ENCODE assay signal across 10 mouse cellular contexts in genomic region chr10:62683043-62683442, GRCm38 (mm10). TPM values are rescaled to one million over a fixed set of nuclear protein-coding genes. Genes with fewer than 3 reads are reported as not detected.
DNase-seq lines count a peak whose midpoint lies in the region; ATAC-seq and TF ChIP-seq lines count a peak whose summit lies in the region.
"Had no signal": no experiment of that assay in that cellular context is flagged by ENCODE, and none has a peak within 500 bp of the region (broad histone marks: within the 10 kb centered on the region; RNA-seq: fewer than 3 reads in every experiment).

No protein-coding gene starts in this region.

- H3K27ac ChIP-seq in heart, embryonic 11.5 days (ENCODE audit: low read depth, low read length), result no peak overlapping the region
- H3K27ac ChIP-seq in bone marrow, adult 2 months (ENCODE audit: control insufficient read depth, insufficient read depth, low read depth, low read length, poor library complexity), result no peak overlapping the region
- H3K27ac ChIP-seq: forebrain, embryonic 10.5 days; liver, embryonic 15.5 days had no signal

- H3K9me3 ChIP-seq in heart, embryonic 11.5 days (replicated peaks; ENCODE audit: control insufficient read depth, low read length), result peaks cover 4% of the 10 kb centered on the region; the same call in 1 of the 2 replicates

- no peak for TF ChIP-seq POLR2A in bone marrow, adult 2 months (IDR thresholded peaks at IDR 0.05; ENCODE audit: borderline replicate concordance, control insufficient read depth, low read depth, low read length)

- ATAC-seq in heart, embryonic 11.5 days (replicated peaks; ENCODE audit: insufficient number of reproducible peaks, low FRiP score, low TSS enrichment), result no peak

- peak; percentile 38; the same call in 1 of the 2 replicates for TF ChIP-seq CTCF in bone marrow, adult 2 months (IDR thresholded peaks at IDR 0.05; ENCODE audit: control insufficient read depth, insufficient read depth, low read length)

- H3K36me3 ChIP-seq in heart, embryonic 11.5 days (ENCODE audit: control insufficient read depth, insufficient read depth, low read length), result no peaks in the 10 kb centered on the region
- H3K36me3 ChIP-seq: forebrain, embryonic 10.5 days; liver, embryonic 15.5 days had no signal

- no peak overlapping the region; the same call in 1 of the 2 replicates for H3K9ac ChIP-seq in heart, embryonic 11.5 days (ENCODE audit: low read depth, low read length)
- H3K9ac ChIP-seq: liver, embryonic 15.5 days had no signal

- 45% methylated on average over 5 of the region's 5 CpGs for WGBS in heart, embryonic 11.5 days (ENCODE audit: insufficient replicate concordance)
- WGBS in bone marrow, adult 2 months, result 47% methylated on average over 5 of the region's 5 CpGs

- no peaks in the 10 kb centered on the region for H3K27me3 ChIP-seq in heart, embryonic 11.5 days (ENCODE audit: control insufficient read depth, insufficient read depth, low read length)

- H3K4me1 ChIP-seq in heart, embryonic 11.5 days (ENCODE audit: control insufficient read depth, insufficient read depth, low read length), result no peaks in the 10 kb centered on the region
- H3K4me1 ChIP-seq in bone marrow, adult 2 months (ENCODE audit: control insufficient read depth, insufficient read depth, low read length), result no peaks in the 10 kb centered on the region
- H3K4me1 ChIP-seq: liver, embryonic 15.5 days had no signal

- H3K4me3 ChIP-seq in heart, embryonic 11.5 days (ENCODE audit: low read depth, low read length), result no peak overlapping the region
- H3K4me3 ChIP-seq in bone marrow, adult 2 months (replicated peaks; ENCODE audit: control insufficient read depth, low read depth, low read length), result no peak overlapping the region
- H3K4me3 ChIP-seq: forebrain, embryonic 10.5 days; liver, embryonic 15.5 days had no signal

- intact Hi-C loops in heart, postnatal 10 days (cut with DNase I), result loop anchor here (5.0 kb wide), 1 partner anchor 91 kb away; no protein-coding TSS in a partner anchor
- intact Hi-C loops in gastrocnemius, postnatal 14 days (cut with DNase I; ENCODE audit: low total_unique reads), result no loop called here

- DNase-seq in heart, postnatal 10 days, result peak; percentile 21 to 43
- DNase-seq in B cell, adult 2 months, result peak; percentile 24 to 28
- DNase-seq in lung, adult 18-20 months, result peak; percentile 7 to 25
- DNase-seq in left cerebral cortex, adult 11 months (ENCODE audit: low spot score), result no peak
- no peak for DNase-seq in frontal cortex, postnatal 25 days (ENCODE audit: low spot score in 2 of 2)
- no peak for DNase-seq in gastrocnemius, postnatal 14 days

- H3K4me2 ChIP-seq in heart, embryonic 11.5 days, result no peak overlapping the region
- H3K4me2 ChIP-seq: liver, embryonic 15.5 days had no signal

RNA-seq across cellular contexts. Expression of gene Ddx50, which starts 32.0 kb away (rescaled TPM):
- total RNA-seq in heart, postnatal 10 days (2021), result 10 to 100 TPM; 78.8 to 80.0 TPM
- 107 and 125 TPM in 2 replicates for polyA plus RNA-seq in heart, embryonic 11.5 days (2014; fragmentation: Nextera tagmentation; extraction: Ambion mirVana)
- 29.3 and 48.0 TPM in 2 replicates for polyA plus RNA-seq in bone marrow, adult 2 months (2011; ENCODE audit: insufficient read depth, insufficient read length, low replicate concordance, missing spikeins)
- 10 to 100 TPM; 49.2 to 50.9 TPM for total RNA-seq in gastrocnemius, postnatal 14 days (2021)

RNA-seq across cellular contexts. Expression of gene Stox1, which starts 42.9 kb away (rescaled TPM):
- total RNA-seq in heart, postnatal 10 days (2021), result 1 to 10 TPM; 1.1 to 2.4 TPM
- polyA plus RNA-seq in heart, embryonic 11.5 days (2014; fragmentation: Nextera tagmentation; extraction: Ambion mirVana), result 0.97 and 1.4 TPM in 2 replicates
- 0.57 TPM in 1 of 2 replicates, not detected in the other for polyA plus RNA-seq in bone marrow, adult 2 months (2011; ENCODE audit: insufficient read depth, insufficient read length, low replicate concordance, missing spikeins)
- under 1 TPM; 0.49 to 0.82 TPM for total RNA-seq in gastrocnemius, postnatal 14 days (2021)

Comparison
In these comparisons a context has a peak if more than half of its experiments do, and no peak if none do; other contexts are left out.
1. DNase-seq: peak in heart, postnatal 10 days (2 of 2), B cell, adult 2 months (2 of 2) and lung, adult 18-20 months (2 of 2); none in left cerebral cortex, adult 11 months (single experiment), frontal cortex, postnatal 25 days (0 of 2) and gastrocnemius, postnatal 14 days (single experiment).